Mouse (Mus musculus): Measurements from ENCODE around the gene Lrrc8b.
A peak's percentile ranks its signal among the peaks of the same experiment; 100 is the strongest.

GRCm38 (mm10) chr5:105415198-105415791 lies at the start of gene Lrrc8b:
- TF ChIP-seq CHD1 (IDR thresholded peaks at IDR 0.05; ENCODE audit: low read depth, low read length) (no peak), MAX (IDR thresholded peaks at IDR 0.05; ENCODE audit: low read length) (no peak), GATA1 (IDR thresholded peaks at IDR 0.05; ENCODE audit: low read depth, low read length) (no peak), POLR2A (IDR thresholded peaks at IDR 0.05; ENCODE audit: control insufficient read depth in 1 of 2, insufficient read depth in 1 of 2, low read depth in 1 of 2, low read length in 2 of 2, poor library complexity in 1 of 2) (peak; percentile 77 to 85; a peak in 3 of 4 replicates)
